Mouse (Mus musculus): Measurements from ENCODE around the gene Med12l. TPM values are rescaled to one million over a fixed set of nuclear protein-coding genes. Genes with fewer than 3 reads are reported as not detected.

Med12l gene
- 10.6 and 16.7 TPM in 2 replicates for total RNA-seq (2017)

- ATAC-seq (replicated peaks in 1 of 2; ENCODE audit: insufficient read depth in 1 of 2, low FRiP score in 2 of 2, low TSS enrichment in 1 of 2, low read depth in 1 of 2, poor library complexity in 2 of 2, severe bottlenecking in 2 of 2): peak; percentile 41 to 46; a peak in 3 of 4 replicates
Observed at GRCm38 (mm10) chr3:59005271-59005995, at the start of gene Med12l. Med12l (plus strand) TSS chr3:59005825.

- no peak for ATAC-seq (replicated peaks in 1 of 2; ENCODE audit: insufficient read depth in 1 of 2, low FRiP score in 2 of 2, low TSS enrichment in 1 of 2, low read depth in 1 of 2, poor library complexity in 2 of 2, severe bottlenecking in 2 of 2)
Observed at GRCm38 (mm10) chr3:58961166-58961565, 44.5 kb upstream of the Med12l start.

GRCm38 (mm10) chr3:58977413-58977812, 28.2 kb upstream of the Med12l start:
- ATAC-seq (replicated peaks in 1 of 2; ENCODE audit: insufficient read depth in 1 of 2, low FRiP score in 2 of 2, low TSS enrichment in 1 of 2, low read depth in 1 of 2, poor library complexity in 2 of 2, severe bottlenecking in 2 of 2): no peak

- ATAC-seq (replicated peaks in 1 of 2; ENCODE audit: insufficient read depth in 1 of 2, low FRiP score in 2 of 2, low TSS enrichment in 1 of 2, low read depth in 1 of 2, poor library complexity in 2 of 2, severe bottlenecking in 2 of 2): no peak
Observed at GRCm38 (mm10) chr3:58977906-58978622, 27.6 kb upstream of the Med12l start.

GRCm38 (mm10) chr3:58980579-58980978, 25.0 kb upstream of the Med12l start:
- ATAC-seq (replicated peaks in 1 of 2; ENCODE audit: insufficient read depth in 1 of 2, low FRiP score in 2 of 2, low TSS enrichment in 1 of 2, low read depth in 1 of 2, poor library complexity in 2 of 2, severe bottlenecking in 2 of 2): no peak

GRCm38 (mm10) chr3:58982896-58983837, 22.5 kb upstream of the Med12l start:
- ATAC-seq (replicated peaks in 1 of 2; ENCODE audit: insufficient read depth in 1 of 2, low FRiP score in 2 of 2, low TSS enrichment in 1 of 2, low read depth in 1 of 2, poor library complexity in 2 of 2, severe bottlenecking in 2 of 2): peak; percentile 83 to 84

GRCm38 (mm10) chr3:58983838-58984598, 21.6 kb upstream of the Med12l start:
- ATAC-seq (replicated peaks in 1 of 2; ENCODE audit: insufficient read depth in 1 of 2, low FRiP score in 2 of 2, low TSS enrichment in 1 of 2, low read depth in 1 of 2, poor library complexity in 2 of 2, severe bottlenecking in 2 of 2): no peak

GRCm38 (mm10) chr3:58985816-58986215, 19.8 kb upstream of the Med12l start:
- ATAC-seq (replicated peaks in 1 of 2; ENCODE audit: insufficient read depth in 1 of 2, low FRiP score in 2 of 2, low TSS enrichment in 1 of 2, low read depth in 1 of 2, poor library complexity in 2 of 2, severe bottlenecking in 2 of 2): no peak

GRCm38 (mm10) chr3:58989374-58989773, 16.3 kb upstream of the Med12l start:
- peak in 1 of 2 experiments; percentile 37; a peak in 1 of 4 replicates for ATAC-seq (replicated peaks in 1 of 2; ENCODE audit: insufficient read depth in 1 of 2, low FRiP score in 2 of 2, low TSS enrichment in 1 of 2, low read depth in 1 of 2, poor library complexity in 2 of 2, severe bottlenecking in 2 of 2)

GRCm38 (mm10) chr3:58990556-58990955, 15.1 kb upstream of the Med12l start:
- ATAC-seq (replicated peaks in 1 of 2; ENCODE audit: insufficient read depth in 1 of 2, low FRiP score in 2 of 2, low TSS enrichment in 1 of 2, low read depth in 1 of 2, poor library complexity in 2 of 2, severe bottlenecking in 2 of 2): no peak

GRCm38 (mm10) chr3:58992122-58992521, 13.5 kb upstream of the Med12l start:
- no peak for ATAC-seq (replicated peaks in 1 of 2; ENCODE audit: insufficient read depth in 1 of 2, low FRiP score in 2 of 2, low TSS enrichment in 1 of 2, low read depth in 1 of 2, poor library complexity in 2 of 2, severe bottlenecking in 2 of 2)

GRCm38 (mm10) chr3:58993619-58994018, 12.0 kb upstream of the Med12l start:
- no peak for ATAC-seq (replicated peaks in 1 of 2; ENCODE audit: insufficient read depth in 1 of 2, low FRiP score in 2 of 2, low TSS enrichment in 1 of 2, low read depth in 1 of 2, poor library complexity in 2 of 2, severe bottlenecking in 2 of 2)

GRCm38 (mm10) chr3:59003756-59004155, 1.9 kb upstream of the Med12l start:
- ATAC-seq (replicated peaks in 1 of 2; ENCODE audit: insufficient read depth in 1 of 2, low FRiP score in 2 of 2, low TSS enrichment in 1 of 2, low read depth in 1 of 2, poor library complexity in 2 of 2, severe bottlenecking in 2 of 2): no peak

- peak in 1 of 2 experiments; percentile 26; a peak in 2 of 4 replicates for ATAC-seq (replicated peaks in 1 of 2; ENCODE audit: insufficient read depth in 1 of 2, low FRiP score in 2 of 2, low TSS enrichment in 1 of 2, low read depth in 1 of 2, poor library complexity in 2 of 2, severe bottlenecking in 2 of 2)
Observed at GRCm38 (mm10) chr3:59005996-59006730, 538 bp downstream of the Med12l start.

- peak; percentile 85 to 86 for ATAC-seq (replicated peaks in 1 of 2; ENCODE audit: insufficient read depth in 1 of 2, low FRiP score in 2 of 2, low TSS enrichment in 1 of 2, low read depth in 1 of 2, poor library complexity in 2 of 2, severe bottlenecking in 2 of 2)
Observed at GRCm38 (mm10) chr3:59006731-59007441, 1.3 kb downstream of the Med12l start.

- no peak for ATAC-seq (replicated peaks in 1 of 2; ENCODE audit: insufficient read depth in 1 of 2, low FRiP score in 2 of 2, low TSS enrichment in 1 of 2, low read depth in 1 of 2, poor library complexity in 2 of 2, severe bottlenecking in 2 of 2)
Observed at GRCm38 (mm10) chr3:59010276-59010675, 4.7 kb downstream of the Med12l start.
